Mouse (Mus musculus): ENCODE results near the gene Gm9922.

Gene Gm9922

GRCm38 (mm10) chr14:101729237-101729971 is at the start of gene Gm9922, which contains the start of gene Lmo7:
Gene Gm9922 (minus strand): TSS chr14:101729814.
Gene Lmo7 (plus strand): TSS chr14:101729957.
- DNase-seq: peak; percentile 12

GRCm38 (mm10) chr14:101778426-101778825 is 48.8 kb upstream of the Gm9922 start:
- no peak for DNase-seq

DNA sequence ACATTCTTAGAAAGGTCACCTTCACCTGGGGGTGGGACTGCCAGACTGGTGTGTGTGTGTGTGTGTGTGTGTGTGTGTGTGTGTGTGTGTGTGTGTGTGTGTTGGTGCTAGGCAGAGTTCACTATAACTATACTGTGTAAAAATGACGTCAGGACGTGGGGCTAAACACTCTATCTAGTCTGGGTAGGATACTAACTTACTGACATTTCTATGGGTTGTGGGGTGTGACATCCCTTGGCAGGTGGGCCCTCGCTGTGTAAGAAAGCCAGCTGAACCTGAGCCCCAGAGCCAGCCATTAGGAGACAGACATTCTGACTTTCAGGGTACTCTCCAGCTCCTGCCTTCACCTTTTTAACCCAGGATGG is 47.5 kb upstream of the Gm9922 start:
- no peak for DNase-seq

- no peak for DNase-seq
Measured at GRCm38 (mm10) chr14:101776296-101777128, 46.9 kb upstream of the Gm9922 start.

GRCm38 (mm10) chr14:101774631-101775030 is 45.0 kb upstream of the Gm9922 start:
- DNase-seq: no peak

DNA sequence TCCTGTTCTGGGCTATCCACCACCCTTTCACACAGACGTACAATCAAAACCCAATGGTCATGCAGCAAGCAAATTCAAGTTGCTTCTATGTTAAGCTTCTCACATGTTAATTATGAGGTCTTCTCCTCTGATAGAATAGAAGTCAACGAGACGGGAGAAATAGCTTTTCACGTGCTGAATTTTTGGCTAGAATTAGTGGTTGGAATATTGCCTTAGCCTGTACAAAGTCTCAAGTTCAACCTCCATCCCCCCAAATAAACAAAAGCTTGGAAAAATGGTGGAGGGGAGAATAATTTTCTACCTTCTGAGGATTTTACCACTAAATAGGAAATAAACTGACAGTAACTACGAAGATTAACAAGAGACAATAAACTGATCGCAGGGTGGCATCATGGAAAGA is 42.1 kb upstream of the Gm9922 start:
- no peak for DNase-seq

- DNase-seq: no peak
Measured at GRCm38 (mm10) chr14:101771336-101771735, 41.7 kb upstream of the Gm9922 start.

DNA sequence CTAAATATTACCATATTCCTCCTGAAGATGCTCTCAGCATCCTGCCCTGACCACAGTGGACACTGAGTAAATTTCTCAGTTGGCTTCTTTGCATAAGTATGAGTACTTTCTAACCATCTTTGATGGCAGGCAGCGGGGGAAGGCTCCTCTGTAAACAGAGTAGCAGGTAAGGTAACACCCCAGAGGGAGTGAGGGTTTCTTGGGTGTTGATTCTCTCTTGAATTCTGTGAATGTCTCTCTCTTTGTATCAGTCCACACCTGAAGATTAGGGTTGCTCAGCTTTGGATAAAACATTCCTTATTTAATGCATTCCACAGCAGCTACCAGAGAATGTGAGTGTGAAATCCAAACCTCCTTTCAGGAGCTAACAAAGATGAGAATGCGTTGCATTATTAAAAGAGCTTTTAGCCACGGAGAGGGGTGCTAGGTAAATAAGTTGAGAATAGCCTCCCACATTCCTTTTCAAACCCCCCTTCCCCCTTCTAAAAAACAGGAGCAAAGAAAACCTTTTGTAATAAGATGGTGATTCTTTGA is 34.2 kb upstream of the Gm9922 start:
- DNase-seq: no peak

DNA sequence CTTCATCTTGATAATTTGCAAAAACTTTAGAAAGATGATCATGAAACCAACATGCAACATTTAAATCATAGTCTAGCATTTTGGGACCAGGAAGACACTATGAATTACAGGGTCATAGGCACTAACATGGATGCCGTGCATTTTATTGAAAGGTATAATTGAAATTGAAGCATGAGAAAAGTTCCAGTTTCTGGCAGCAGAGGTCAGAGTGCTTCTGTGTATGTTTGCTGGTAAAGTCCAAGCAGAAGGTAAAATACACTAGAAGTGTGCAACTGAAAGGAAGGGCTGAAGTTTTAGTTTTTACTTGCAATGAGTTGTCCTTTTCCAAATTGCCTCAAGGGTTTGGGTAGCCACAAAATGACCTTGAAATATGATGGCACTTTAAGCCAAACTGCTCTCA is 32.7 kb upstream of the Gm9922 start:
- DNase-seq: no peak

DNA sequence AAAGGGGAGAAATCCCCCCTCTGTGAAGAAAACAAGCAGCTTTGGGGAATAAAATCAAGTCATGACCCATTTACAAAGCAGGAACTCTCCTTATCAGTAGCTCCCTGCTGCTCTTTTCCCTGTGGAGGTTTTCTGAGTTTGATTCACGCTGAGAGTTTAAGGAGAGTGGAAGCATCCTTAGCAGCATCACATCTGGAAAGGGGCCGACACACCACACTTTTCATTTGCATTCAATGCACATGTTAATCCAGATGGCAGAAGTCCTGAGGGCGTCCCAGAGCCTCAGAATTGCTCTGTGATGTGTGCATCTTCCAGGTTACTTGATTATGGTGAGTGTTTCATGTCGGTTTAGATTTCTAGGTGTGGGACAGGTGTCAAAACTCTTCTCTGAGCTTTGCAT is 25.8 kb upstream of the Gm9922 start:
- DNase-seq: no peak

- no peak for DNase-seq
Measured at GRCm38 (mm10) chr14:101750910-101751309, 21.3 kb upstream of the Gm9922 start.

DNA sequence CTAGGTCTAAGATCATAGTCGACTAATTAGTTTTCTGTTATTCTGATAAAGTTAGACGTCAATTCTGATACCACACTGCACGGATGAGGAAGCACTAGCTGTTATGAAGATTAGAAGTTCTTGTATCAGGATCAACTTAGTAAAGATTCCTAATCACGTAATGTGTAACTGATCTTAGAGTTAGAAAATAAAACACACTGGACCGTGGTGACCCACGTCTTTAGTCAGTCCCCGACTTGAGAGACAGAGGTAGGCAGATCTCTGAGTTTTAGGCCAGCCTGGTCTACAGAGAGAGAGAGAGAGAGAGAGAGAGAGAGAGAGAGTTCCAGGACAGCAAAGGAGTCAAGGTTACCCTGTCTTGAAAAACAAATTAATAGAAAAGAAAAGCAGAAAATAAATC is 18.8 kb upstream of the Gm9922 start:
- no peak for DNase-seq

DNA sequence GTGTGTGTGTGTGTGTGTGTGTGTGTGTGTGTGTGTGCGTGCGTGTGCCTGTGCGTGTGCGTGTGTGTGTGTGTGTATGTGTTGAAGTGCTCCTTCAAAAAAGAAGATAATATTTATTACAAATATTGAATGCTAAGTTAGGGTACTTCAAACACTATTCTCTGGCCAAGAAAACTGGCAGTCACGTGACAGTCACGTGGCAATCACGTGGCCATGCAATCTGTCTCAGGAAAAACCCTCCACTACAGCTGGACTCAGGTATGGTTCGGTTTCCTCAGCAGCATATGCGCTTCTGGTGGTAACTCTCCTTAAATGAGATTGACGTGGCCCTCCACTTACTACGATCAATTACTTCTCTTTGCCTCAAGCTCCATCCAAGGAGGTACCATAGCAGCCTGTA is 18.2 kb upstream of the Gm9922 start:
- no peak for DNase-seq

GRCm38 (mm10) chr14:101746635-101747034 is 17.0 kb upstream of the Gm9922 start:
- no peak for DNase-seq

DNA sequence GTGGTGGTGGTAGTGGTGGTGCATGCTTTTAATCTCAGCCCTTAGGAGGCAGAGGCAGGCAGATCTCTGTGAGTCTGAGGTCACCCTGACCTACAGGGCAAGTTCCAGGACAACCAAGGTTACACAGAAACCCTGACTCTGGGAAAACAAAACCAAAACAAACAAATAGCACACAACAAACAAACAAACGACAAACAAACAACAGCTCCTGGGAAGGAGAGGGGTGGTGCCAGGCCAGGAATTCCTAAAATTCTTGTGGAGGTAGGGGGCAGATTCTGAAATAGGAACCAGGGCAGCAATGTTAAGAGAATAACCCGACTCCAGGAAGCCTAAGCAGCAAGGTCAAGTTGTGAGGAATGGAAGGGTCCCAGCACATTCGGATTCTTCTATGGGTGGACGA is 7.9 kb upstream of the Gm9922 start:
- DNase-seq: no peak

DNA sequence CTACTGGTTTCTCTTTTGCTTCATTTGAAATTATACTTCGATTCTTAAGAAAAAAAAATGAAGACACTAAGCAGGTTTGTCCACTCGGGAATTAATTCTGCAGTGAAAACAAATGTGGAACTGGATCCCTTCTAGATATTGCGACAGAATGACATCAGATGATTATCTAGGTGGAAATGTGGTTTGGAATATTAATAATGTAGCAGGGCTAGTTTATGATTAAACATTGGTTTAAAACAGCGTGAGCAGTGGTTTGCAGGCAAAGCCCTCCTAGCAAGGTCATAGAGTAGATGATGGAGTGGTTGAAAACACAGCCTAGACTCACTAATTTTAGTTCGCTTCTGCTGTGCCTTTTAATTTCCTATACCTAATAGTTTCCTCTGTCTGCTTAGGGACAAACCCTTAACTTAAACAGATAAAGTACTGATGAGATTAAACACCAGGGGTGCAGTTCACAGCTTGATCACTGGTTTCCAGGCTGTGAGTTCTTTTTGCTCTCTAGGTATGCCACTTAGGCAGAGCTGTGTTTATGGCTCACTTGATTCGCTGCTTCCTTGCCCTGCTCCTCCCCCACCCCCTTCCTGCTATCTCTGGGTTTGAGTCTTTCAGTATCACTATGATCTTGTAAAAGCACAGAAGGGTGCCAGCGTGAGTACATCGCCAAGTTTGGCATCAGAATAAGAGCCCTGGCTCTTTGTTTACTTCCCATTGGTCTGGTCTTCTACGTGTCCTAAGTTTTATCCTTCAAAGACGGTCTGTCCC is 4.1 kb upstream of the Gm9922 start:
- DNase-seq: no peak

- no peak for DNase-seq
Measured at GRCm38 (mm10) chr14:101729972-101730692, 518 bp upstream of the Gm9922 start.

- no peak for DNase-seq
Measured at GRCm38 (mm10) chr14:101714414-101714813, 15.2 kb downstream of the Gm9922 start.

DNA sequence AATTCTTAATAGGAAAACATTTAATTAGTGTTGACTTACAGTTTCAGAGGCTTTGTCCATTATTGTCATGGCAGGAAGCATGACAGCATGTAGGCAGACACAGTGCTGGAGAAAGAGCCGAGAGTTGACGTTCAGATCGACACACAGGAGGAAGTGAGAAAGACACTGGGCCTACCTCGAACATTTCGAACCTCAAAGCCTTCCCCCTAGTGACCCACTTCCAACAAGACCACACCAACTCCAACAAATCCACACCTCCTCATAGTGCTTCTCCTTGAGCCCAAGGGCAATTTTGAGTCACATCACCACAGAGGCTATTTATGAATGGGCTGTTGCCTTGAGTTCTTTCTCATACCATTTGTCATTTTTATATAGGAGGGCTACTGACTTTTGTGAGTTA is 22.5 kb downstream of the Gm9922 start:
- DNase-seq: no peak

DNA sequence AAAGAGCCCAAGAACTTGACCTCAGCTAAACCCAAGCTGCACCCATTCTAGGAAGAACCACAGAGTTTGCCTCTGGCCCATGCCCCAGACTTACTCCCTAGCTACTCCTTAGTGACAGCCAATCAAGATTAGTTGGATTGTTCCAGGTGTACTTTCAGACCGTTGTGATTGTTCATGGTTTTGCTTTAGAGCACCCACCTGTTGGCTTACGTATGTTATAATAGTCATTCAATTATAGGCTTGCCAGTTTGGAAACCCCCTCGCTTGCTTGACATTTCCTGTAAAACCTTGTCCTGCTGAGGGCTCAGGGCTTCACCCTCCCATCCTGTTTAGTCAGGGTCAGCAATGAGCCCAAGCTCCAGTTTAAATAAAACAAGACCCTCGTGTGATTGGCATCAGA is 25.1 kb downstream of the Gm9922 start:
- DNase-seq: no peak

DNA sequence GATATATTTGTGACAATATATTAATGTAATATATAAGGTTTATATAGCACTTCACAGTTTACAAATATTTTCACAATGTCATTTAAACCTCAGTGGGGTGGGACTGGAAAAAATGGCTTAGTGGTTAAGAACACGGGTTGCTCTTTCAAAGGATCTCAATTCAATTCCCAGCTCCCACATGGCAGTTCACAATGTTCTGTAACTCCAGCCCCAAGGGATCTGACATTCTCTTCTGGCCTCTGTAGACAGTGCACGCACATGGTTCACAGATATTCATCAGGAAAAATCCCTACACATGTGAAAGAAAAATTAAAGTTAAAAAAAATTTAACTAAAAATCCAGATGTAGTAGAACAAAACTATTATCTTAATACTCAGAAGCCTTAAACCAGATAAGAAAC is 41.2 kb downstream of the Gm9922 start:
- DNase-seq: no peak

GRCm38 (mm10) chr14:101687696-101688095 is 41.9 kb downstream of the Gm9922 start:
- no peak for DNase-seq
